Mouse (Mus musculus) cerebellum, postnatal 14 days (tissue): ENCODE results near the gene Zfp414.

Experiments
- DNase-seq, 2 experiments: peaks; one replicate each; pipeline ENCODE4 v3.0.0; 2021; ENCODE audit warnings: mixed read lengths in 2 of 2

The Zfp414 gene

DNA sequence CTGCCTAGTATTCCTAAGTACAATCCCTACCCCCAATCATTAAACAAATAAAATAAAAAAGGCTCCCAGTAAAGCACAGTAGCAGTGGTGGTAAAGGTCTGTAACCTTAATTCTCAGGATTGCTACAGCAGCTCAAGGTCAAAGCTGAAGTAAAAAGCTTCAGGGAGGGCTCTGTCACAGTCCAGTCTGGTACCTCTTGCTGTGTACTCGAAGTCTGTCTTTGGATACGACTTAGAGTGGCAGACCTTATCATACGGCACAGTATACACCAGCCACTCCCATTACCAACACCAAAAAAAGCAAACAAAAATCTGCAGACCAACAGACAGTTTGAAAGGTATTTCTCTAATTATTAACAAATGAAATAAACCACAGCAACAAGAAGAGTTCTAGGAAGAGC lies 37.9 kb downstream of the Zfp414 start:
- no peak for DNase-seq

DNA sequence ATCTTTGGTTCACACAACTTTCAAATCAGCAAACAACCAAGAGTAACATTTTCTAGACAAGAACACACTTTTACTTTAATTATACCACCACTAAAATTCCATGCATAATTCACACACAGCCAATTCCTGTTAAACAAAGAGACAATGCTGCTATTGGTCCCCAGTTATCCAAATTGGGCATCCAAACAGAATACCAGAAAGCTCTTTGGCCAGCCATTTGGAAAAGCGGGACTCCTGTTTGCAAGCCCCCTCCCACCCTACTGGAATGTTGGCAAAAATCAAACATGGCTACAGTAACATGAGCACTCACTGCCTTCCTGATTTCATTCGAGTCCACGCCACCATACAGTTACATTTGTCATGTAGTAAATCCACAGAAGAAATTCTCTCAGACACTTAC lies 40.8 kb downstream of the Zfp414 start:
- no peak for DNase-seq

- no peak for DNase-seq
Observed at GRCm38 (mm10) chr17:33673837-33674236, 44.9 kb downstream of the Zfp414 start.

DNA sequence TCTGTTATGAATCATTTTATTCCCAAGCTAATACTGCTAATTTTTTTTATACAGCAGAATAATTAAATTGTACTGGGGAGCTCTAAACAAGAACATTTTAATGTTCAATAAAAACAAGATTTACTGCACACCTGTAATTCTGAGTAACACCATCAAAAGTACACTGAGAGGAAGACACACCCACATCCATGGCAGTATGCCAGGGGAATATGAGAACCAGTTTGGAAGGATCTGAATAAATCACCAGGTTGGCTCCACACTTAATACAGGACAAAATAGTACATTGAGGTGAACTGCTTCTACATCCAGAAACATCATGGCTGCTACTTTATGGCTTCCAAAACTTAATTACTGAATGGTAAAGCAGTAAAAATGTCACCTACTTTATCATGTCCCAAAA lies 46.6 kb downstream of the Zfp414 start:
- peak; percentile 16 to 32 for DNase-seq

DNA sequence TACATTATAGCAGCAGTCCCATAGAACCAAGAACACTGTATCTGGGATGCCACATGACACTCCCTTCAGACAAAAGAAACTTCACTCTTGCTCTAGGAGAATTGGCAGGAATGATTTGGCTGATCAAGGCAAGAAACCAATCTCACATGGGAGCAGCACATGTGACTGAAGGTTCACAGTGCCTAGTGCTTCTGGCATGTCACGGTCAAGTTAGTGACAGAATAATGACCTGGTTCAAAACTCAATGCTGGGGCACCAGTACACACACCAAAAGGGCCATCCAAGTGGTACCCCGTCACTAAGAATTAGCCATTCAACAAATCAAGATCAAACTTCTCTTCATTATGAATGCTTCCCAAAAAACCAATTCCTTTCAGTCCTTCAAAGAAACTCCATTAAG lies 47.2 kb downstream of the Zfp414 start:
- DNase-seq: no peak

DNA sequence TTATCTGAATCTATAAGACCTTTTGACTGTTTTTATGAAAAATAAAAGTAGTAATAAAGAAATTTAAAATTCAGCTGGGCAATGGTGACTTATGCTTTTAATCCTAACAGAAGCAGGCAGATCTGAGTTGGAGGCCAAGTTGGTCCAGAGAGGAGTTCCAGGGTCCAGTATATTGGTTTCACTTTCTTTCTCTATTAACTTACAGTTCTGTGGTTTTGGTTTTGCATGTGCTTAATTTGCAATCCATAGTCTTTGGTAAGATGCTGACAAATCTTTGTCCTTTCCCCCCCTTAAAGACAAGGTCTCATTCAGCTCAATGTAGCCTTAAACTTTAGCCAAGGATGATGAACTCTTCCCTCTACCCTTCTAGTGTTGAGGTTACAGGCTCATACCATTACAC lies 49.9 kb downstream of the Zfp414 start:
- DNase-seq: no peak
